Mouse (Mus musculus) liver, embryonic 12.5 days (tissue): ENCODE results near the gene Tunar. TPM values are rescaled to one million over a fixed set of nuclear protein-coding genes. Genes with fewer than 3 reads are reported as not detected.

ENCODE experiments used
- ATAC-seq: fragments of 200-750 bp; cut with Nextera tagmentation; 2 replicates; pipeline ENCODE4 v1.8.0; 2017; ENCODE audit warnings: moderate number of reproducible peaks, mild to moderate bottlenecking, moderate library complexity
- H3K27ac ChIP-seq: fragments of 300-500 bp; sonication (generic); 2 replicates; pipeline ENCODE4 v1.5.1; 2016; ENCODE audit warnings: mild to moderate bottlenecking
- H3K27me3 ChIP-seq: fragments of 300-500 bp; sonication (generic); replicated peaks from 2 replicates; pipeline ENCODE4 v1.6.1; 2016; ENCODE audit warnings: mild to moderate bottlenecking, moderate library complexity
- H3K36me3 ChIP-seq: fragments of 300-500 bp; sonication (generic); 2 replicates; pipeline ENCODE4 v1.6.1; 2016; ENCODE audit warnings: mild to moderate bottlenecking, moderate library complexity
- H3K4me1 ChIP-seq: fragments of 300-500 bp; sonication (generic); 2 replicates; pipeline ENCODE4 v1.6.1; 2016
- H3K4me2 ChIP-seq: fragments of 300-500 bp; sonication (generic); 2 replicates; pipeline ENCODE4 v1.6.1; 2016; ENCODE audit warnings: mild to moderate bottlenecking, moderate library complexity
- H3K4me3 ChIP-seq: fragments of 300-500 bp; sonication (generic); 2 replicates; pipeline ENCODE4 v1.5.1; 2016; ENCODE audit warnings: mild to moderate bottlenecking, moderate library complexity
- H3K9ac ChIP-seq: fragments of 300-500 bp; sonication (generic); 2 replicates; pipeline ENCODE4 v1.6.1; 2016; ENCODE audit warnings: mild to moderate bottlenecking, moderate library complexity
- H3K9me3 ChIP-seq: fragments of 300-500 bp; sonication (generic); replicated peaks from 2 replicates; pipeline ENCODE4 v1.6.1; 2016; ENCODE audit warnings: mild to moderate bottlenecking, moderate library complexity
- WGBS: fragments of 180-500 bp; shearing (Covaris S2); methylation state at CpG from one replicate; pipeline ENCODE4 v1.1.7; 2016; ENCODE audit not compliant: insufficient replicate concordance; 5-methylcytosine and 5-hydroxymethylcytosine counted together
- polyA plus RNA-seq: library from polyadenylated mRNA; unstranded; fragments of >200 nt; fragmentation: Nextera tagmentation; extraction: Ambion mirVana; gene quantifications from 2 replicates; pipeline ENCODE4 v1.2.1, GENCODE M21; 2016

The Tunar gene
- 0.07 TPM in 1 of 2 replicates, not detected in the other for polyA plus RNA-seq

DNA sequence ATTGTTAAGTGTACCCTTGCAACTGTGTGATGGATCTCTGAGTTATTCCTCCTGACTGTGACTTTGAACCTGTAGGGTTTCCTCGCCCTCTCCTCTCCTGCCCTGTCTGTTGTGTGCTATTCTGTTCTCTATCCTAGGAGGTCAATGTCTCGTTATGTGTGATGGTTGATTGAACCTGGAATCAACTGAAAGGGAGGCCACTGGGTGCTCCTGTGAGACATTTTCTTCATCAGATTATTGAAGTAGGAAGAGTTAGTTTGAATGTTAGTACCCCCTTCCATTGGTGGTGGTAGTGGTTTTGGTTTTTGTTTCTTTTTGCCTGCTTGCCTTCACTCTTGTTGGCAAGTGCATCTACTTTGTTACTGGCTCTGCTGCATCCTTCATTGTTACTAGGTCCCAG, at the start of gene Tunar:
Gene Tunar, plus strand, starts transcription at position 301 of the 400 bp plus-strand sequence.
- Histone ChIP-seq H3K4me2 (no peak within 1 kb of the TSS), H3K27me3 (peaks cover 45% of the 10 kb centered on the region), H3K27ac (no peak within 1 kb of the TSS), H3K9me3 (no peaks in the 10 kb centered on the region), H3K4me1 (no peaks in the 10 kb centered on the region), H3K4me3 (no peak within 1 kb of the TSS), H3K36me3 (no peaks in the 10 kb centered on the region), H3K9ac (no peak within 1 kb of the TSS)
- no peak for ATAC-seq
- WGBS, result 52% methylated on average over 2 of the region's 2 CpGs

DNA sequence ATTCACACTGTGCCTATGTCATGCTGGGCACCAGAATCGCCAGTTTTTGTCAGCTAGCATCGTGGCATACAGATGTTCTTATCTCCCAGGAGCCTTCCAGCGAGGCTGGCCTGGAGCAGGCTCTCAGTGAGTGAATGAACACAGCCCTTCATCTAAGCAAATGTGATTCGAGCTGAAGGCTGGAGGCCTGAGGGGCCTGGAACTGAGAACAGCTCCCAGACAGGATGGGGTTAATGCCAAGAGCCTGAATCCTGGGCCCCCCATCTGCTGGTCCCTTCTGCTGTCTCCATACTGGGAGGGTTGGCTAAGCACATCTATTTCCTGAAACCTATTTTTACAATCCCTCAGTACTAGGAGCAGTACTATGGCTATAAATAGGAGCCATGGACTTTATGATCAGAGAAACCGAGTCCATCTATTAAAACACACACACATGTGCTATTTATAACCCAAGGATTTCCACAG, 21.1 kb upstream of the Tunar start:
- Histone ChIP-seq H3K4me3 (no peak overlapping the region), H3K9ac (no peak overlapping the region), H3K27ac (no peak overlapping the region), H3K9me3 (peaks cover 29% of the 10 kb centered on the region; the same call in 1 of the 2 replicates), H3K36me3 (no peaks in the 10 kb centered on the region), H3K4me2 (no peak overlapping the region), H3K4me1 (no peaks in the 10 kb centered on the region), H3K27me3 (no peaks in the 10 kb centered on the region)
- WGBS, result 49% methylated on average over 5 of the region's 5 CpGs
- no peak for ATAC-seq

DNA sequence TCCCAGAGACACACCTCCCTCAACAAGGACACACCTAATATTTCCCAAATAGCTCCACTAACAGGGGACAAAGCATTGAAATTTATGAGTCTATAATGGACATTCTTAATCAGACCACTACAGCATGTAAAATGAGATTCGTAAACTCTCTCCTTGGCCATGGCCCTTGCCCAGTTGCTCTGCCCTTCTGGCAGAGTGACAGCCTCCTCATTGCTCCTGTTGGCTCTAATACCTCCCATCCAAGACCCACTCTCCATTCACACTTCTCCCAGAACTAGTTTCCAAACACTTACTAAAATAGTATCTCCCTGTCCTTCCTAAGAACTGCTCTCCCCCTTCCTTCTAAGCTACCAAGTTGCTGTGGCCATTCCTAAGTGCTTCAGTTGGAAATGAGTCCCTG, 19.3 kb upstream of the Tunar start:
- Histone ChIP-seq H3K4me3 (no peak overlapping the region), H3K27ac (no peak overlapping the region), H3K9me3 (peaks cover 26% of the 10 kb centered on the region; the same call in 1 of the 2 replicates), H3K4me2 (no peak overlapping the region), H3K27me3 (no peaks in the 10 kb centered on the region), H3K4me1 (no peaks in the 10 kb centered on the region), H3K9ac (no peak overlapping the region), H3K36me3 (no peaks in the 10 kb centered on the region)
- 93% methylated on average over 1 of the region's 1 CpGs for WGBS
- ATAC-seq, result no peak

DNA sequence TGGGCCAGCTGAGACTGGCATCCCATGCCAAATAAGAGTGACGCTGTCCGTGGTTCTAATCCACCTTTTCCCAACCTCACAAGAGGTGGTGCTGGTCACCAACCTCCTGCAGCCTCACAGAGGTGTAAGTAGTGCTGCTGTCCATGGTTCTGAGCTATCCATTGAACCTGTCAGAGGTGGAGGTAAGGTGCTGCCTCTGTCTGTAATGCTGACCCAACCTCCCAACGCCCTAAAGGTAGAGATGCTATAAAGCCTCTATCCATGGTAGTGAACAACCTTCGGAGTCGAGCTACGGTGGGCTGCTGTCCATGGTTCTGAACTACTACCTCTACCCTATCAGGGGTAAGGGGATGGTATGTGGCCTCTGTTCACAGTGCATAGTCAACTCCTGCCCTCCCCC, 11.5 kb upstream of the Tunar start:
- no peak overlapping the region for H3K27ac ChIP-seq
- 0 out of 2 replicates have a peak, but pooled peaks cover 10% of the 10 kb centered on the region for H3K9me3 ChIP-seq
- no peaks in the 10 kb centered on the region for H3K36me3 ChIP-seq
- no peak overlapping the region for H3K9ac ChIP-seq
- H3K27me3 ChIP-seq, result no peaks in the 10 kb centered on the region
- H3K4me3 ChIP-seq, result no peak overlapping the region
- ATAC-seq, result no peak
- 17% methylated on average over 6 of the region's 6 CpGs for WGBS
- no peaks in the 10 kb centered on the region for H3K4me1 ChIP-seq
- no peak overlapping the region for H3K4me2 ChIP-seq

DNA sequence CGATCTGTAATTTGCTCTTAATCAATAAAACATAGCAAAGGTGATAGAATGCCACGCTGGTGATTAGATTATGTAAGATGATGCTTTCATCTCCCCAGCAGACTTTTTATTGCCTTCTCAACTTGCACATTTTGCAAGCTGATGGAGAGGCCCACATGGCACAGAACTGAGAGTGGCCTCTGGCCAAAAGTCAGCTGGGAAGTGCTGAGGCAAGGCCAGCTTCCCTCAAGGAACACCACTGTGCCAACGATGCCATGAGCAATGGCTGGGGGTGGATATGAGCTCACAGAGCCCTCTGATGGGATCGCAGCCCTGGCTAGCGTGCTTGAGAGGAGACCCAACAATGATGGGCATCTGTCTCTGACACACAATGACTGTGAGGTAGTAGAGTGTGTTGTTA, 6.6 kb upstream of the Tunar start:
- 52% methylated on average over 5 of the region's 5 CpGs for whole genome bisulfite sequencing
- no peaks in the 10 kb centered on the region for H3K27me3 ChIP-seq
- H3K9me3 ChIP-seq, result 0 out of 2 replicates have a peak, but pooled peaks cover 5% of the 10 kb centered on the region
- H3K36me3 ChIP-seq, result no peaks in the 10 kb centered on the region
- H3K4me1 ChIP-seq, result no peaks in the 10 kb centered on the region
- no peak overlapping the region for H3K4me3 ChIP-seq
- H3K4me2 ChIP-seq, result no peak overlapping the region
- no peak overlapping the region for H3K27ac ChIP-seq
- H3K9ac ChIP-seq, result no peak overlapping the region
- no peak for ATAC-seq

DNA sequence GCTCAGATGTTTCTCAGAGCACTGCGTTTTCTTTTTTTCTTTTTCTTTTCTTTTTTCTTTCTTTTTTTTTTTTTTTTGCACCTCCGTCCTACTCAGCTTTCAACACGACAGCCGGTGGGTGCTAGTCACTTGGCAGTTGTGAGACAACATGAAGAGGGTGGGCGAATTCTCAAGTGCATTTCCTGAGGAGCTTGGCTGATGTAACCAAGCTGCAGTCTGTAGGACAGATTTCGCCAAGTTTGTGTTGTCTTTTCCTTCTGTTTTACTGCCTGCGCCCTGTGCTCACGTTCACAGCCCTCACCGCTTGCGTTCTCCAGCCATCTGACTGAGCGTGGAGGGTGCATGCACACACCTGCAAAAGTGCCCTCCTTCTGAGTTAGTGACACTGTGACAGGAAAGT, 5.3 kb upstream of the Tunar start:
- no peak for ATAC-seq
- 60% methylated on average over 11 of the region's 11 CpGs for WGBS
- no peaks in the 10 kb centered on the region for H3K4me1 ChIP-seq
- H3K36me3 ChIP-seq, result no peaks in the 10 kb centered on the region
- 0 out of 2 replicates have a peak, but pooled peaks cover 2% of the 10 kb centered on the region for H3K9me3 ChIP-seq
- no peak overlapping the region for H3K27ac ChIP-seq
- H3K4me2 ChIP-seq, result no peak overlapping the region
- H3K9ac ChIP-seq, result no peak overlapping the region
- no peak overlapping the region for H3K4me3 ChIP-seq
- H3K27me3 ChIP-seq, result no peaks in the 10 kb centered on the region

DNA sequence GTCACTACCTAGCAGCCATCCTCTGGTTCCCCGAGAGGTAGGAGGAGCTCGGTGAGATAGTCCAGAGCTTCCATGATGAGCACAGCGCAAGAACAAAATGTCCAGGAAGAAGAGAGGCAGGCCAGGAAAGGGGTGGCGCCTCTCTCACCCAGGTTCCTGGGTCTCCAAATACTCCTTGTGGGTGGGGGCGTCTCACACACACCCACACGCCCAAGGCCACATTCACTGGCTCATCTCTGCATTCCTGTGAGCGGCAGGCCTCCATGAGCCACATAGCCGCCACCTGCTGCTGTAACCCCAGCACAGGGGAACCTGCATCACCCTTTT, 2.4 kb downstream of the Tunar start:
- Histone ChIP-seq H3K4me3 (peak overlapping the region; percentile 48; the same call in 1 of the 2 replicates), H3K36me3 (no peaks in the 10 kb centered on the region), H3K4me1 (no peaks in the 10 kb centered on the region), H3K4me2 (peak overlapping the region; percentile 67), H3K9me3 (no peaks in the 10 kb centered on the region), H3K27me3 (peaks cover 53% of the 10 kb centered on the region), H3K27ac (no peak overlapping the region), H3K9ac (no peak overlapping the region)
- no peak for ATAC-seq
- 22% methylated on average over 8 of the region's 8 CpGs for WGBS

DNA sequence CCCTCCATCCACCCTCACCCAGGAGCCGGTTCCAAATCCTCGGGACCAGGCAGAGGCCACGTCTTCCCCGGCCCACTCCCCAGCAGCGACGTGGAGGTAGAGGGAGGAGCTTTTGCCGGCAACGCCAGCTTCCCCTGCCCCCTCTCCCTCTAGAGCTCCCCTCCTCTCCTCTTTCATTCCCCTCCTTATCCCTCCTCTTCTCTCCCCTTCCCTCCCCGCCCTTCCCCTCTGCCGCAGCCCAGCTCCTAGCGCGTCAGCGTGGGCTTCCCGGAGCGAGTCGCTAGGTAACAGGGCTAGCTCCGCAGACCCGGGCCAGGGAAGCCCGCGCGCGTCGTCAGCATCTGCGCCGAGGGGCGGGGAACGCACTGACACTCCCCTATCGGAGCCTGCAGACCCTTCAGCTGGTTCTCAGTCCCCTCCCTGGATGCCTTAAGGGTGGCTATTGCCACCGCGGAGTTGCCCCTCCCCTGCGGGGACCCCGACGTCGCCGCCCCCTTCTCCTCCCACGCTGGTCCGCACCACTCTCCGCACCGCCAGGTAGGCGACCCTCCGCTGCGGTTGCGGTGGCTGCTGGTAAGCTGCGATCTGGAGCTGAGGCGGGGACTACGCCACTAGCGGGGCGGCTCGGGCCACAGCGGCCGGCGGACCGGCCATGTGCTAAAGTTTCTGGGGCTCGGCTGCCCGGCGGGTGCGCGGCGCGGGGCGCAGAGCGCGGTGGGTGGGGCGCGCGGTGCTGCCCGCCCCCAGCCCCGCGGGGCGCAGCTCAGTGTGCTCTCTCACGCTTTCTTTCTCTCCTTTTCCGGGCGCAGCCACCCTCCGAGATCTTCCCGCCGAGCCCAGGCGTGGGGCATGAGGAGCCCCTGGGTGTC, 3.0 kb downstream of the Tunar start:
- Histone ChIP-seq H3K4me3 (peak overlapping the region; percentile 48), H3K27me3 (peaks cover 53% of the 10 kb centered on the region), H3K9ac (no peak overlapping the region), H3K9me3 (no peaks in the 10 kb centered on the region), H3K4me1 (no peaks in the 10 kb centered on the region), H3K27ac (no peak overlapping the region), H3K4me2 (peak overlapping the region; percentile 67), H3K36me3 (no peaks in the 10 kb centered on the region)
- WGBS, result 2% methylated on average over 59 of the region's 77 CpGs
- no peak for ATAC-seq

DNA sequence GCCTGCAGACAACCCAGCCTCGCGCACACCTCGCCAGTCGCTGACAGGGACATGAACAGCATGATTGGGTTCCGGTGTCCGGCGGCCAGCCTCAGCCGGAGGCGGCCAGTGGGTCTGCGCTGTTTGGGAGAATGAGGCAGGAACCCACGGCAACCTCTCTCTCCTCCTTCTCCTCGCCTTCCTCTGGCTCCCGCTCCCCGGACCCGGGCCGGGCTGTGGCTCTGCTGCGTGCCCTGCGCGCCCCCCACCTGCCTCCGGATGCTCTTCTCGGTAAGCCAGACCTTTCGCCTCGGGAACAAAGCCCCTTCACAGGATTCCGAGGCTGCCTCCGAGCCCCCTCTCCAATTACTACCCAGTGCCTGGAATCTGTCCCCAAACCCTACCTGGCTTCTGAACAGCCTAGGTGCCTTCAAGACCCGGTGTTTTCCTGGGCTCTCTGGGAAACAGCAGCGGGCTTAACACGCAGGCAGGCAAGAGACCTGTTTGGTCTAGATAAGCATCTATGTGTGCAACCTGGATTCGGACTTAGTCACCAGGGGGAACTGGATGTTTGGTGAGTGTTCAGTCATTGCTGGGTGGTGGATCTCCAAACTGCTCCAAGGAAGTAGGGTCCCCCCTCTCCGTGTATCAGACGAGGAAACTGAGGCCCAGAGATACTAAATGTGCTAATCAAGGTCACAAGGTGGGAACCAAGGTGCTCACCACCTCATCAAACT, 3.8 kb downstream of the Tunar start:
- Histone ChIP-seq H3K36me3 (no peaks in the 10 kb centered on the region), H3K9me3 (no peaks in the 10 kb centered on the region), H3K27me3 (peaks cover 53% of the 10 kb centered on the region), H3K4me3 (peak overlapping the region; percentile 48), H3K4me2 (peak overlapping the region; percentile 67), H3K4me1 (no peaks in the 10 kb centered on the region), H3K9ac (no peak overlapping the region), H3K27ac (no peak overlapping the region)
- no peak for ATAC-seq
- WGBS, result 6% methylated on average over 27 of the region's 31 CpGs

DNA sequence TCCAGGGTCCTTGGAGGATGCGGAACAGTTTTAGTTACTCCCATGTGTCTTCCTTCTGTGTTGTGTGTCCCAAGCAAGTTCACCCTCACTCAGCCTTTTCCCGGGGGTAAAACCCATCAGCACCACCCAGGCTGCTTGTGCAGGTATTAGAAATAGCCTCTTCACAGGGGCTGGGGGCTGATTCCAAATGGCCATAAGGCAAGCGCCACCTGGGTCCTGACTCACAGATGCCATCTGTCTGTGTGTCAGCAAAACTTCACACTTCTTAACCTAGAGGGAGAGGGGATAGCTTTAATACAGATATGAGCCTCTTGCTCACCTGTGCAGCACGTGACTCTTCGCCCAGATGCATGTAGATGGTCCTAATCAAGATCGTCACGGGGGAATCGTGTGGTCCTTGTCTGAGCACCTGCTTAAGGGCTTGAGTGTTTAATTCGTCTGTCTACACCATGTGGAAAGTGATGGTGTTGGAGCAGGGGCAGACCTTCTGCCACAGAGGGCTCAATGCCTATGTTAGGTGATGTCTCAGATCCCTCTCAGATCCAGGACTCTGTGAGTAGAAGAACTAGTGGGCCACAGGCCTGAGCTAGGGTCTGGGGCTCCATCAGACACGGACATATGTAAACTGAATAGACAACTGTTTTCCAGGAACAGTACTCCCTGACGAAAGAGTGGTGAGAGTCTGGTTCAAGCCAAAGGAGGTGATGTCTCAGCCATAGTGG, 4.7 kb downstream of the Tunar start:
- no peaks in the 10 kb centered on the region for H3K36me3 ChIP-seq
- no peak overlapping the region for H3K27ac ChIP-seq
- peaks cover 53% of the 10 kb centered on the region for H3K27me3 ChIP-seq
- no peak for ATAC-seq
- H3K4me1 ChIP-seq, result no peaks in the 10 kb centered on the region
- no peak overlapping the region for H3K4me2 ChIP-seq
- no peaks in the 10 kb centered on the region for H3K9me3 ChIP-seq
- H3K4me3 ChIP-seq, result no peak overlapping the region
- no peak overlapping the region for H3K9ac ChIP-seq
- 64% methylated on average over 11 of the region's 11 CpGs for WGBS

DNA sequence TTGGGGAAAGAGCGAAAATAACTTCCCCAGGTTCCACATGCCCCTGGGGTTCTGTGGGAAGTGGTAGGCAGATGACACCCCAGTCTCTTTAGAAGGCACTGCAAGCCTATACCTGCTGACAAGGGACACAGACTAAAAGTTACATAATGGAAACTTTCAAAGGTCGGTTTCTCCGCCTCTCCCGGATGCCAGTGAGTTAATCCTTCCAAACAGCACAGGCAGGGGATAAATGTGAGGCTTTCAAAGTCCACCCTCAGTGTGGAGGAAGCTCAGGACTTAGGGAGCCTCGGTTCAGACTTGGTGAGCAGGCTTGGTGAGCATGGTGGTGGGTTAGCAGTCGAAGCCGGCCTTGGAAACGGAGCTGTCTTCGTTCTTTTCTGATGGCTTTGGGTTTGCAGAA, 7.9 kb downstream of the Tunar start:
- no peak overlapping the region for H3K27ac ChIP-seq
- no peaks in the 10 kb centered on the region for H3K36me3 ChIP-seq
- WGBS, result 36% methylated on average over 9 of the region's 9 CpGs
- no peak overlapping the region for H3K4me3 ChIP-seq
- peaks cover 28% of the 10 kb centered on the region for H3K27me3 ChIP-seq
- ATAC-seq, result no peak
- H3K4me1 ChIP-seq, result no peaks in the 10 kb centered on the region
- H3K9ac ChIP-seq, result no peak overlapping the region
- H3K9me3 ChIP-seq, result no peaks in the 10 kb centered on the region
- H3K4me2 ChIP-seq, result no peak overlapping the region

DNA sequence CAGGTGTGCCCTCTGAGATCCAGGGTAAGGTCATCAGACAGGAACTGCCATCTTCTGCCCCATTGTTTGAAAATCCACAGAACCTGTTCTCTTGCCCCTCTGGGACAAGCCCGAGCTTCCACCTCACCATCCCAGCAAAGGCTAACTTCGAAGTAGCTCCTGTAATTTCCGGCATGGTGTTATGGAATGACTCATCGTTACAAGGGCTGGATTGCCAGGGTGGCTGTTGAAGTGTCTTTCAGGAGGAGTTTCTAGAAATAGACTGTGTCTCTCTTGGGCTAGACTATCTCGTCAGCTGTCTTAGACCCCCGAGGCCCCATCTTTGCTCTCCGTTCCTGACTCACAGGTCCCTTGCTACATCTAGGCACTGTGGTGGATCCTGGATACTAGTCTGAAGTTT, 10.8 kb downstream of the Tunar start:
- 64% methylated on average over 7 of the region's 7 CpGs for WGBS
- ATAC-seq, result no peak
- Histone ChIP-seq H3K27me3 (no peaks in the 10 kb centered on the region), H3K36me3 (no peaks in the 10 kb centered on the region), H3K4me2 (no peak overlapping the region), H3K4me1 (no peaks in the 10 kb centered on the region), H3K9ac (no peak overlapping the region), H3K9me3 (no peaks in the 10 kb centered on the region), H3K27ac (no peak overlapping the region), H3K4me3 (no peak overlapping the region)
